Mouse (Mus musculus) limb, embryonic 15.5 days (tissue): ENCODE data around the gene Eif3b. TPM values are rescaled to one million over a fixed set of nuclear protein-coding genes. Genes with fewer than 3 reads are reported as not detected.

Experiments used
- ATAC-seq: fragments of 200-750 bp; cut with Nextera tagmentation; 2 replicates; pipeline ENCODE4 v1.8.0; 2017; ENCODE audit warnings: low read depth, moderate TSS enrichment; ENCODE audit not compliant: insufficient number of reproducible peaks, low FRiP score, low TSS enrichment
- H3K27ac ChIP-seq: fragments of 300-500 bp; sonication (generic); 2 replicates; pipeline ENCODE4 v1.5.1; 2015; ENCODE audit warnings: moderate library complexity, mild to moderate bottlenecking, inconsistent platforms
- H3K27me3 ChIP-seq: fragments of 300-500 bp; sonication (generic); 2 replicates; pipeline ENCODE4 v1.6.1; 2015; ENCODE audit warnings: inconsistent platforms
- H3K36me3 ChIP-seq: fragments of 300-500 bp; sonication (generic); 2 replicates; pipeline ENCODE4 v1.6.1; 2015; ENCODE audit warnings: inconsistent platforms
- H3K4me1 ChIP-seq: fragments of 300-500 bp; sonication (generic); 2 replicates; pipeline ENCODE4 v1.6.1; 2015; ENCODE audit warnings: inconsistent platforms
- H3K4me2 ChIP-seq: fragments of 300-500 bp; sonication (generic); 2 replicates; pipeline ENCODE4 v1.6.1; 2015; ENCODE audit warnings: mild to moderate bottlenecking, inconsistent platforms
- H3K4me3 ChIP-seq: fragments of 300-500 bp; sonication (generic); 2 replicates; pipeline ENCODE4 v1.5.1; 2015; ENCODE audit warnings: mild to moderate bottlenecking, inconsistent platforms
- H3K9ac ChIP-seq: fragments of 300-500 bp; sonication (generic); 2 replicates; pipeline ENCODE4 v1.6.1; 2015; ENCODE audit warnings: inconsistent platforms
- H3K9me3 ChIP-seq: fragments of 300-500 bp; sonication (generic); 2 replicates; pipeline ENCODE4 v1.6.1; 2016; ENCODE audit warnings: inconsistent platforms
- WGBS: fragments of 180-500 bp; shearing (Covaris S2); methylation state at CpG from one replicate; pipeline ENCODE4 v1.1.7; 2015; 5-methylcytosine and 5-hydroxymethylcytosine counted together
- polyA plus RNA-seq: library from polyadenylated mRNA; unstranded; fragments of >200 nt; fragmentation: Nextera tagmentation; extraction: Ambion mirVana; gene quantifications from 2 replicates; pipeline ENCODE4 v1.2.1, GENCODE M21; 2015

The Eif3b gene
- polyA plus RNA-seq, 1 experiment from 2014 or later, result 104 TPM

DNA sequence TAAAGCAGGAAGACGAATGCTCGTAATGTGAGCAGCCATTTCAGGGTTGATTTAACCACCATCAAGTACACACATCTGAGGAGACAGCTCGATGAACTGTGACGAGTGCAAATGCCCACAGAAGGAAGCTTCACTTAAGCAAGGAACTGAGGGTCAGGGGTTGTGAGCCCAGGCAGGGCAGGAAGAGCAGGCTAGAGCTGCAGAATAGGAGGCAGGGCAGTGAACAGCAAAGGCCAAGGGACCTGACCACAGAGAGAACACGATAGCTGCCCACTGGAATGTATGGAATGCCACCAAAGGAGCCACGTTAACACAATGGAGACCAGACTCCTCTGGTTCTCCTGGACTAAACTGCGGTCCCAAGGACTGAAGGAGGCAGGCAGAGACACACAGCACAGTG, 35.6 kb upstream of the Eif3b start:
- Histone ChIP-seq H3K4me3 (no peak overlapping the region), H3K9ac (no peak overlapping the region), H3K4me1 (peaks cover 17% of the 10 kb centered on the region), H3K27ac (peak overlapping the region; percentile 47), H3K9me3 (no peaks in the 10 kb centered on the region), H3K4me2 (0 out of 2 replicates have a peak overlapping the region, but pooled peaks have one; percentile 1), H3K36me3 (no peaks in the 10 kb centered on the region), H3K27me3 (no peaks in the 10 kb centered on the region)
- no peak for ATAC-seq
- WGBS, result 22% methylated on average over 7 of the region's 7 CpGs

DNA sequence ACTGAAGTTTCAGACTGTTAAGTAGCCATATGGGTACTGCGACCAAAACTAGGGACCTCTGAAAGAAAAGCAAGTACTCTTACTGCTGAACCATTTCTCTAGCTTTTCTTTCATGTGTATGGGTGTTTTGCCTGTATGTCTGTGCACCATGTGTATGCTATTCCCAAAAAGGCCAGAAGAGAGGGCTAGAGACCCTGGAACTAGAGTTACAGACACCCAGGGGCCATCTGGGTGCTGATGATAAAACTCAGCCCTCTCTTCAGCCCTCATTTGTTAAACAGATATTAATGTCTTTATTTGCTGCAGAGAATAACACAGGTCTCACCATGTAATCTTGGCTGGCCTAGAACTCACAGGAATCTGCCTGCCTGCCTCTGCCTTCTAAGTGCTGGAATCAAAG, 34.7 kb upstream of the Eif3b start:
- Histone ChIP-seq H3K4me1 (peaks cover 24% of the 10 kb centered on the region), H3K9me3 (no peaks in the 10 kb centered on the region), H3K9ac (no peak overlapping the region), H3K36me3 (no peaks in the 10 kb centered on the region), H3K4me3 (no peak overlapping the region), H3K27me3 (no peaks in the 10 kb centered on the region), H3K27ac (peak overlapping the region; percentile 47; the same call in 1 of the 2 replicates), H3K4me2 (no peak overlapping the region)
- no peak for ATAC-seq
- 97% methylated on average over 1 of the region's 1 CpGs for WGBS

GRCm38 (mm10) chr5:140387236-140387635, 31.9 kb upstream of the Eif3b start:
- Histone ChIP-seq H3K27ac (no peak overlapping the region), H3K4me1 (peaks cover 25% of the 10 kb centered on the region), H3K36me3 (no peaks in the 10 kb centered on the region), H3K9ac (no peak overlapping the region), H3K27me3 (no peaks in the 10 kb centered on the region), H3K9me3 (no peaks in the 10 kb centered on the region), H3K4me3 (no peak overlapping the region), H3K4me2 (no peak overlapping the region)
- no peak for ATAC-seq
- WGBS, result 80% methylated on average over 7 of the region's 7 CpGs

DNA sequence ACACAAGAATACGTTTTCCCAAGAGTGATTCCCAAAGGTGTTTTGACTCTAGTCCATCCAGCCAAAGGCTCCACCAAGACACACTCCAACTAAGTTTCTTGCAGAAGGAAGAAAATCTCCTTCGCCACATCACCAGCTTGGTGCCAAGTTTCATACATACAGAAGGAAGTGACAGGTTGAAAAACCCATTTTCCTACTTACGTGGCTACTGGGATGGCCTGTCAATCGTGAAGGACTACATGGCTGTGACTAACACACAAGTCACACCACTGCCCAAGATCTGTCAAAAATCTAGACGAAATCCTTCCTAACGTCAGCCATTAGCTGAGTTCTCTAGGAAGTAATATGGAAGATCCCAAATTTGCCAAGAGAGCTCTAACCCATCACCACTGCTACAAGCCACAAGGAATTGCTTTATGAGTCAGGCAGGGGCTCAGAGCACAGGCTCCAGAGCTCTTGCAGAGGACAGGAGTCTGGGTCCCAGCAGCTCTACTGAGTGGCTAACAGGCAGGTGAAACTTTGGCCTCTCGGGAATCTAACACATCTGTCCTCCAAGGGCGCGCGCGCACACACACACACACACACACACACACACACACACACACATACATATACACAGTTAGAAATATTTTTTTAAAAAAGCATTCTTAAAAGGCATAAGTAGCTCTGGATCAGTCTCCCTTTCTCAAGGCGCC, 31.2 kb upstream of the Eif3b start:
- H3K36me3 ChIP-seq, result no peaks in the 10 kb centered on the region
- no peak overlapping the region for H3K27ac ChIP-seq
- H3K4me1 ChIP-seq, result peaks cover 25% of the 10 kb centered on the region
- peak overlapping the region; percentile 61; the same call in 1 of the 2 replicates for H3K9ac ChIP-seq
- no peaks in the 10 kb centered on the region for H3K27me3 ChIP-seq
- H3K4me2 ChIP-seq, result peak overlapping the region; percentile 95
- peak overlapping the region; percentile 78 for H3K4me3 ChIP-seq
- H3K9me3 ChIP-seq, result no peaks in the 10 kb centered on the region
- WGBS, result 71% methylated on average over 12 of the region's 12 CpGs
- no peak for ATAC-seq

- H3K9ac ChIP-seq, result peak within 1 kb of the TSS; percentile 61
- H3K36me3 ChIP-seq, result no peaks in the 10 kb centered on the region
- H3K4me3 ChIP-seq, result peak within 1 kb of the TSS; percentile 78
- peak within 1 kb of the TSS; percentile 61 for H3K27ac ChIP-seq
- H3K4me1 ChIP-seq, result peaks cover 20% of the 10 kb centered on the region
- H3K4me2 ChIP-seq, result peak within 1 kb of the TSS; percentile 95
- H3K9me3 ChIP-seq, result no peaks in the 10 kb centered on the region
- 1% methylated on average over 63 of the region's 63 CpGs for WGBS
- ATAC-seq, result peak; percentile 93
- H3K27me3 ChIP-seq, result no peaks in the 10 kb centered on the region
These were observed 30.2 kb upstream of the Eif3b start, which contains the start of gene Snx8 for GRCm38 (mm10) chr5:140388588-140389576. Snx8 (minus strand) TSS chr5:140389262.

DNA sequence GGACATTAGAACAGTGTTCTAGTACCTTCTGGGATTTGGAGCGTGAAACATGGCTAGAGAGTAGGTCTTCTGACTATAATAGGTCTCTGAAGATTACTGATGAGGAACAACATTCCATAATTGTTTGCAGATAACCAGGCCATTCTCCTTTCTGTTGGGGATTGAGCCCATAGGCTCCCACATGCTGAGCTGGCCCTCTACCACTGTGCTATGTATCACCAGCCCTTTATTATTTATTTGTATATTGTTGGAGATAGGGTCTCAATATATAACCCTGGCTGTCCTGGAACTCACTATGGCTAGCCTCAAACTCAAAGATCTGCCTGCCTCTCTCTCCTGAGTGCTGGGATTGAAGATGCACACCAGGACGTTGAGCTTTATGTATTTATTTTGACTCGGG, 29.5 kb upstream of the Eif3b start:
- peak overlapping the region; percentile 61 for H3K27ac ChIP-seq
- H3K27me3 ChIP-seq, result no peaks in the 10 kb centered on the region
- no peaks in the 10 kb centered on the region for H3K9me3 ChIP-seq
- peak overlapping the region; percentile 95 for H3K4me2 ChIP-seq
- H3K9ac ChIP-seq, result 0 out of 2 replicates have a peak overlapping the region, but pooled peaks have one; percentile 61
- H3K36me3 ChIP-seq, result no peaks in the 10 kb centered on the region
- H3K4me3 ChIP-seq, result peak overlapping the region; percentile 78
- 65% methylated on average over 3 of the region's 3 CpGs for WGBS
- ATAC-seq, result peak; percentile 21; the same call in 1 of the 2 replicates
- peaks cover 17% of the 10 kb centered on the region for H3K4me1 ChIP-seq

GRCm38 (mm10) chr5:140391435-140391834, 27.7 kb upstream of the Eif3b start:
- H3K36me3 ChIP-seq, result no peaks in the 10 kb centered on the region
- H3K27me3 ChIP-seq, result no peaks in the 10 kb centered on the region
- no peak overlapping the region for H3K4me2 ChIP-seq
- H3K9me3 ChIP-seq, result no peaks in the 10 kb centered on the region
- 66% methylated on average over 1 of the region's 1 CpGs for WGBS
- no peak overlapping the region for H3K9ac ChIP-seq
- H3K27ac ChIP-seq, result no peak overlapping the region
- no peak for ATAC-seq
- peaks cover 17% of the 10 kb centered on the region for H3K4me1 ChIP-seq
- H3K4me3 ChIP-seq, result no peak overlapping the region

DNA sequence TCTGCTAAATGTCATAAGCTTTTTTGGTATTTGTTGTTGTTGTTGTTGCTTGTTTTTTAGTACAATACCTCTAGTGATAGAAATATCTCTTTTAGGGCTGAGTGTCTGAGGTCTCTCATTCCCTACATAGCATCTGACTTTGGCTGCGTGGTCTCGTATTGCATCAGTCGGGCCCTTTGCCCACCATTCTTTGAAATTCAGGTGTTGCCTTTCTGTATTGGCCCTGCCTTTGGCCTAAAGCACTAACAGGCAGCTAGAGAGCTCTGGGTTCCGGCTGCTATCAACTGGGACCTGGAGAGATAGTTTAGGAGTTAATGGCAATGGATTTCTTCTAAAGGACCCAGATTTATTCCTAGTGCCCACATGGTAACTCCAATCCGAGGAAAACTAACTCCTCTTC, 27.1 kb upstream of the Eif3b start:
- Histone ChIP-seq H3K36me3 (no peaks in the 10 kb centered on the region), H3K9me3 (no peaks in the 10 kb centered on the region), H3K4me2 (no peak overlapping the region), H3K9ac (no peak overlapping the region), H3K4me3 (no peak overlapping the region), H3K27ac (no peak overlapping the region), H3K27me3 (no peaks in the 10 kb centered on the region), H3K4me1 (peaks cover 17% of the 10 kb centered on the region)
- ATAC-seq, result no peak
- WGBS, result 82% methylated on average over 5 of the region's 5 CpGs

DNA sequence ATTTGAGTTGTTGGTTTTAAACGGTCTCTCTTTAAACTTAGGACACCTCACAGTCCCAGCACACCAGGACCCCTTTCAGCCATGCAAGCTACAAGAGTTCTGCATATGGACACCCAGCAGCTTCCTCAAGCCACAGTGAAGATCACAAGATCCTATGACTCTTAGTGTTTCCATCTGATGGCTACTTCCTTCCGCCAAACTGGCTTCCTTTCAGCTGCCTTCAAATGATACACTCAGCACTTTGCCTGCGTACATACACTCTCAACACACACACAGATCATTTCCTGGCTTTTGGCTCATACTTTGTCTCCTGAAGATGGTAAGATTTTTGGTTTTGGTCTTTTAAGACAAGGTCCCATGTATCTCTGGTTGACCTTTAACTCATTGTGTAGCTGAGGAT, 26.4 kb upstream of the Eif3b start:
- ATAC-seq, result no peak
- H3K4me3 ChIP-seq, result no peak overlapping the region
- H3K27ac ChIP-seq, result no peak overlapping the region
- 83% methylated on average over 3 of the region's 3 CpGs for WGBS
- H3K36me3 ChIP-seq, result no peaks in the 10 kb centered on the region
- H3K9me3 ChIP-seq, result no peaks in the 10 kb centered on the region
- H3K4me2 ChIP-seq, result no peak overlapping the region
- H3K9ac ChIP-seq, result no peak overlapping the region
- H3K4me1 ChIP-seq, result peaks cover 17% of the 10 kb centered on the region
- H3K27me3 ChIP-seq, result no peaks in the 10 kb centered on the region

DNA sequence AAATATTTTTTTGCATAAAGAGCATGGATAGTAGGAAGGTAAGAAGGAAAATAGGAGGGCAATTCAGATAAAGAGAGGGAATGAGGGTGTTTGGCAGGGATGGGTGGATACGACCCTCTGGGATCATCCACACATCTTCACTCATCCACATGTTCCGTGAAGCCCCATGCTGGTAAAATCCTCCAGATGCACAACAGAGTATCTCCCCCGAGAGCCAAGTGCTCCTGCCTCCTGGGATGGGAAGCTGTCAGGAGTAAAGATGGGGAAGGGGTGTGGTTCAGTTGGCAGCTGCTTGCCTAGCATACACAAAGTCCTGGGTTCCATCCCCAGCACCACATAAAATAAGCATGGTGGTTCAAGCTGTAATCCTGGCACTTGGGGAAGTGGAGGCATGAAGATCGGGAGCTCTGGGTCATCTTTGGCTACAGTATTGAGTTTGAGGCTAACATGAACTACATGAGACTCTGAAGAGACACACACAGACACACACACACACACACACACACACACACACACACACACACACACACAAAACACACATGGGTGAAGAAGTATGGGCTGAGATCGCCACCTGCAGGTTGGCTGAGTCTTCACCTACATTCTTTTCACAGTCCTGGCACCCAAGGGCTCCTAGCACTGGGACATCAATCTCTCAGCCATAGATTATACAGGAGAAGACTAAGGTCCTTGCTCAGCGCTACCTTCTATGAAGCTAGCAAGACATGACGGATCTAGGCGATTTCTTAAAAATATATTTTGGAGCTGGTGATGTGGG, 22.8 kb upstream of the Eif3b start:
- H3K4me2 ChIP-seq, result no peak overlapping the region
- H3K27ac ChIP-seq, result no peak overlapping the region
- no peaks in the 10 kb centered on the region for H3K4me1 ChIP-seq
- WGBS, result 63% methylated on average over 8 of the region's 8 CpGs
- no peak for ATAC-seq
- H3K27me3 ChIP-seq, result no peaks in the 10 kb centered on the region
- no peaks in the 10 kb centered on the region for H3K36me3 ChIP-seq
- no peaks in the 10 kb centered on the region for H3K9me3 ChIP-seq
- no peak overlapping the region for H3K9ac ChIP-seq
- H3K4me3 ChIP-seq, result no peak overlapping the region

DNA sequence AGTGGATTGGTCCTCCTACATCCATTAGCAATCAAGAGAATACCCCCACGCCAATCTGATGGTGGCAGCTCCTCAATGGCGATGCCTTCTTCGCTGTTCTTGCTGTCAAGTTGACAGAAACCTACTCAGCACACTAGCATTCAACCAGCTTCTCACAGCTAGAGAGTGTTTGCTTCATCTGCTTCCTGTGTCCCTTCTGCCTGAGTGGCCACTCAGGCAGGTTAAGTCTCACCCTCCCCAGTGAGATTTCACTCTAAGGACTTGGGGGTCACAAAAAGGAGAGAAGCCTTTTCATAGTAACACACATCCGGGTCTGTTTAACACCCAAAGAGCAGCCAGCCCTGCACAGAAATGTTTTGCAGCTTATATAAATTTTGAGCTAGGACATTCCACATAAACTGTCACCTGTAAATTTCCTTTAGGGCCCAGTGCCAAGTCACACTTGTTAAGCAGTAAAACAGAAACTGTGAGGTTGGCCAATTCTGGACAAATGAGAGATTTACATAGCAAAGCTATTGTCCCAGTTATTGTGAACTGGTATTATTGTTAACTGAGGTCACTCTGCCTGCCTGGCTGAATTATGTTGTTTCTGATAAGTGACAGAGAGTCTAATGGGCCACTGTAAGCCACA, 16.4 kb upstream of the Eif3b start:
- Histone ChIP-seq H3K4me1 (no peaks in the 10 kb centered on the region; the same call in 1 of the 2 replicates), H3K36me3 (no peaks in the 10 kb centered on the region), H3K9ac (no peak overlapping the region), H3K27ac (no peak overlapping the region), H3K4me2 (no peak overlapping the region), H3K4me3 (no peak overlapping the region), H3K27me3 (no peaks in the 10 kb centered on the region), H3K9me3 (no peaks in the 10 kb centered on the region)
- no peak for ATAC-seq
- WGBS, result 69% methylated on average over 4 of the region's 4 CpGs
